Mouse (Mus musculus) CH12.LX (cell line): ENCODE results near the gene Rsrc1. TPM values are rescaled to one million over a fixed set of nuclear protein-coding genes. Genes with fewer than 3 reads are reported as not detected.

Experiments used
- DNase-seq: peaks from one replicate; pipeline ENCODE4 v3.0.0-alpha.2; 2013; ENCODE audit errors: extremely low read depth
- H3K27ac ChIP-seq: 2 replicates; pipeline ENCODE4 v1.5.1; 2012; ENCODE audit warnings: low read depth, mild to moderate bottlenecking, control low read depth, moderate library complexity; ENCODE audit not compliant: insufficient read depth
- H3K27me3 ChIP-seq: replicated peaks from 2 replicates; pipeline ENCODE3; 2012; ENCODE audit warnings: inconsistent platforms
- H3K36me3 ChIP-seq, 2 experiments: replicated peaks in 1 of 2; 2 replicates each; pipeline versions ENCODE3 to v1.6.1; 2012; ENCODE audit warnings: inconsistent platforms in 1 of 2, low read length in 1 of 2, mild to moderate bottlenecking in 1 of 2, mixed read lengths in 1 of 2, moderate library complexity in 1 of 2; ENCODE audit not compliant: control insufficient read depth in 1 of 2, insufficient read depth in 1 of 2
- H3K4me1 ChIP-seq, 2 experiments: 2 replicates each; pipeline ENCODE4 v1.6.1; 2012; ENCODE audit warnings: inconsistent platforms in 1 of 2, moderate library complexity in 1 of 2; ENCODE audit not compliant: insufficient read depth in 2 of 2, control insufficient read depth in 1 of 2
- H3K4me2 ChIP-seq: 2 replicates; pipeline ENCODE4 v1.6.1; 2012; ENCODE audit warnings: low read depth, mild to moderate bottlenecking, control low read depth; ENCODE audit not compliant: poor library complexity, insufficient read depth, severe bottlenecking
- H3K4me3 ChIP-seq, 3 experiments: fragments of 150-350 bp in 1 of 3; sonication (generic) in 1 of 3; replicated peaks in 1 of 3; 2 replicates each; pipeline versions ENCODE3 to v1.5.1; 2011 to 2012; ENCODE audit warnings: low read depth in 2 of 3, low read length in 2 of 3, mild to moderate bottlenecking in 2 of 3, moderate library complexity in 2 of 3, control low read depth in 1 of 3, improper control_type of control experiment in 1 of 3, inconsistent platforms in 1 of 3, mixed read lengths in 1 of 3; ENCODE audit not compliant: poor library complexity in 1 of 3
- H3K79me2 ChIP-seq: replicated peaks from 2 replicates; pipeline ENCODE4 v1.6.1; 2012; ENCODE audit warnings: mild to moderate bottlenecking, moderate library complexity; ENCODE audit not compliant: control insufficient read depth, poor library complexity, insufficient read depth, severe bottlenecking; ENCODE audit errors: extremely low read depth
- H3K9ac ChIP-seq: 2 replicates; pipeline ENCODE4 v1.6.1; 2012; ENCODE audit warnings: low read depth, mild to moderate bottlenecking, control low read depth, moderate library complexity; ENCODE audit not compliant: insufficient read depth
- H3K9me3 ChIP-seq: replicated peaks from 2 replicates; pipeline ENCODE3; 2012; ENCODE audit warnings: low read length, inconsistent platforms, mixed read lengths
- BHLHE40 ChIP-seq: IDR thresholded peaks from 2 replicates; pipeline ENCODE4 v1.6.1; 2011; ENCODE audit warnings: mild to moderate bottlenecking, low read depth, low read length, improper control_type of control experiment
- CHD1 ChIP-seq: IDR thresholded peaks from 2 replicates; pipeline ENCODE4 v1.6.1; 2012; ENCODE audit warnings: low read depth, low read length, improper control_type of control experiment, inconsistent platforms
- CTCF ChIP-seq, 2 experiments: IDR thresholded peaks in 1 of 2; conservative IDR thresholded peaks in 1 of 2; 2 replicates each; pipeline ENCODE4 v1.5.1; 2011 to 2012; ENCODE audit warnings: low read depth in 2 of 2, low read length in 2 of 2, improper control_type of control experiment in 1 of 2, inconsistent platforms in 1 of 2, mild to moderate bottlenecking in 1 of 2, moderate library complexity in 1 of 2
- ELF1 ChIP-seq: IDR thresholded peaks from 2 replicates; pipeline ENCODE4 v1.6.1; 2014; ENCODE audit warnings: low read depth, mild to moderate bottlenecking, inconsistent platforms, low read length, improper control_type of control experiment
- EP300 ChIP-seq: IDR thresholded peaks from 2 replicates; pipeline ENCODE4 v1.6.1; 2011; ENCODE audit warnings: low read length, improper control_type of control experiment
- HCFC1 ChIP-seq: IDR thresholded peaks from 2 replicates; pipeline ENCODE4 v1.6.1; 2012; ENCODE audit warnings: low read depth, mild to moderate bottlenecking, inconsistent platforms, low read length, improper control_type of control experiment
- IRF4 ChIP-seq: IDR thresholded peaks from 2 replicates; pipeline ENCODE4 v1.6.1; 2014; ENCODE audit warnings: low read depth, mild to moderate bottlenecking, inconsistent platforms, low read length, improper control_type of control experiment
- JUN ChIP-seq: IDR thresholded peaks from 2 replicates; pipeline ENCODE4 v1.6.1; 2011; ENCODE audit warnings: low read depth, mild to moderate bottlenecking, low read length, improper control_type of control experiment, moderate library complexity; ENCODE audit not compliant: insufficient read depth
- JUND ChIP-seq: conservative IDR thresholded peaks from 2 replicates; pipeline ENCODE4 v1.6.1; 2011; ENCODE audit warnings: low read depth, low read length, improper control_type of control experiment
- KAT2A ChIP-seq: IDR thresholded peaks from 2 replicates; pipeline ENCODE4 v1.6.1; 2012; ENCODE audit warnings: low read length, improper control_type of control experiment, inconsistent platforms; ENCODE audit not compliant: insufficient replicate concordance
- MAFK ChIP-seq: IDR thresholded peaks from 2 replicates; pipeline ENCODE4 v1.6.1; 2011; ENCODE audit warnings: low read length, improper control_type of control experiment; ENCODE audit not compliant: insufficient replicate concordance
- MAX ChIP-seq: IDR thresholded peaks from 2 replicates; pipeline ENCODE4 v1.6.1; 2011; ENCODE audit warnings: low read length, improper control_type of control experiment
- MAZ ChIP-seq: IDR thresholded peaks from 2 replicates; pipeline ENCODE4 v1.6.1; 2012; ENCODE audit warnings: low read depth, mild to moderate bottlenecking, inconsistent platforms, low read length, improper control_type of control experiment, moderate library complexity
- MXI1 ChIP-seq: IDR thresholded peaks from 2 replicates; pipeline ENCODE4 v1.6.1; 2011; ENCODE audit warnings: mild to moderate bottlenecking, low read depth, low read length, improper control_type of control experiment
- NRF1 ChIP-seq: IDR thresholded peaks from 2 replicates; pipeline ENCODE4 v1.6.1; 2014; ENCODE audit warnings: low read depth, mild to moderate bottlenecking, inconsistent platforms, low read length, improper control_type of control experiment, moderate library complexity
- POLR2A ChIP-seq: IDR thresholded peaks from 2 replicates; pipeline ENCODE4 v1.6.1; 2011; ENCODE audit warnings: low read depth, mild to moderate bottlenecking, improper control_type of control experiment, low read length
- RAD21 ChIP-seq: IDR thresholded peaks from 2 replicates; pipeline ENCODE4 v1.6.1; 2011; ENCODE audit warnings: low read depth, mild to moderate bottlenecking, low read length, improper control_type of control experiment, moderate library complexity
- SMC3 ChIP-seq: IDR thresholded peaks from 2 replicates; pipeline ENCODE4 v1.6.1; 2011; ENCODE audit warnings: low read depth, low read length, improper control_type of control experiment
- TBP ChIP-seq: conservative IDR thresholded peaks from 2 replicates; pipeline ENCODE4 v1.6.1; 2011; ENCODE audit warnings: low read depth, low read length, improper control_type of control experiment
- TCF12 ChIP-seq: IDR thresholded peaks from 2 replicates; pipeline ENCODE4 v1.6.1; 2014; ENCODE audit warnings: low read depth, mild to moderate bottlenecking, inconsistent platforms, low read length, improper control_type of control experiment
- UBTF ChIP-seq: IDR thresholded peaks from 2 replicates; pipeline ENCODE4 v1.6.1; 2012; ENCODE audit warnings: low read depth, mild to moderate bottlenecking, inconsistent platforms, low read length, improper control_type of control experiment, moderate library complexity
- ZKSCAN1 ChIP-seq: IDR thresholded peaks from 2 replicates; pipeline ENCODE4 v1.6.1; 2012; ENCODE audit warnings: low read depth, inconsistent platforms, low read length, improper control_type of control experiment, borderline replicate concordance
- ZMIZ1 ChIP-seq: IDR thresholded peaks from 2 replicates; pipeline ENCODE4 v1.6.1; 2012; ENCODE audit warnings: low read depth, mild to moderate bottlenecking, inconsistent platforms, low read length, improper control_type of control experiment
- ZNF384 ChIP-seq: IDR thresholded peaks from 2 replicates; pipeline ENCODE4 v1.6.1; 2012; ENCODE audit warnings: low read depth, low read length, improper control_type of control experiment, inconsistent platforms
- dilution Hi-C: fragments of 300-500 bp; cut with MboI; formaldehyde crosslinking; loops from 2 replicates; pipeline ENCODE4 v1.14.3; 2020; ENCODE audit warnings: low sequenced_read_pairs; ENCODE audit not compliant: extremely low pct_unique_long_range_greater_than_20kb, extremely low pct_ligation_motif_present
- in situ Hi-C: fragments of 300-500 bp; cut with MboI; formaldehyde crosslinking; loops from 3 replicates; pipeline ENCODE4 v1.14.3; 2019; ENCODE audit warnings: low sequenced_read_pairs, low pct_ligation_motif_present, low pct_unique_long_range_greater_than_20kb, mixed read lengths
- polyA plus RNA-seq: library from polyadenylated mRNA; unstranded; fragments of >175 nt; gene quantifications from 2 replicates; pipeline ENCODE4 v1.2.1, GENCODE M21; 2012; ENCODE audit warnings: low read depth; ENCODE audit not compliant: insufficient read length
- total RNA-seq, 2 experiments: library from RNA; depleted of rRNA; stranded (reverse); fragments of 300-350 nt in 1 of 2; fragments of >200 nt in 1 of 2; gene quantifications; 2 replicates each; pipeline ENCODE4 v1.2.3; 2012 to 2014

Rsrc1 gene
- total and polyA plus RNA-seq, 3 experiments = 28.9 to 50.9 (median 34.0) TPM

DNA sequence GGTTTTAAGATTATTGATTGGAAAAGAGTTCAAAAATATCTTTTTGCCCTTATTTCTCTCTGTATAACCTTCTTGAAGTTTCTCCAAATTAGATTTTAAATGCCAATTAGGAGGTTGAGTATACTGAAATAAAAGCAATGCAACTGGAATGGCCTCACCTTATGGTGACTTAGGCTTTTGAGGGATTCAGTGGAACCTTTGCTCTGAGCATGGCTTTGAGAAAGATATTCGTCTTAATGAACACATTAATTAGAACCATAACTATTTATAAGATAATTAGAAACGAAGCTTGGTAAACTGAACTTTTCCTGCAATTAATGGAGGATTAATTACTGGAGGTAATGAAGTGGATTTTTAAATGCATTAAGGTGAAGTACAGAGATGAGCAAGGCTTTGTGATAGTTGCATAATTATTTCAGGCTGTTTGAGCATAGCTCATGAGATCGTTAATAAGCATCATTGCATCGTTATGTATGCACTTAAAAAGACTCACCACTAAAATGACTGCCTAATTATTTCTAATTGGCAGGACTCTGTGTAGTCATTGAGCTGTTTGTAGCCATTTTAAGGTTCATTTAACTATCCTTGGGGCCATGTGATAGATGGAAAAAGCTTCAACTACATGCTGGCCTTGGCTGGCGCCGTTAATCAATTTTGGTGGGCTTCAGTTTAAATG, 55.3 kb downstream of the Rsrc1 start:
- dilution Hi-C loops = no loop called here
- H3K79me2 ChIP-seq = no peaks in the 10 kb centered on the region
- H3K27me3 ChIP-seq = no peaks in the 10 kb centered on the region
- in situ Hi-C loops = no loop called here
- H3K4me2 ChIP-seq = no peak overlapping the region
- no peak overlapping the region for H3K9ac ChIP-seq
- no peaks in the 10 kb centered on the region for H3K4me1 ChIP-seq
- no peak overlapping the region for H3K27ac ChIP-seq
- no peaks in the 10 kb centered on the region for H3K9me3 ChIP-seq
- no peak overlapping the region for H3K4me3 ChIP-seq
- TF ChIP-seq CTCF (conservative IDR thresholded peaks at IDR 0.05 in 1 of 2, IDR thresholded peaks at IDR 0.05 in 1 of 2; ENCODE audit: low read depth in 2 of 2, low read length in 2 of 2) = no peak
- TF ChIP-seq HCFC1 = no peak
- no peak for TF ChIP-seq JUN
- no peak for TF ChIP-seq ZMIZ1
- TF ChIP-seq JUND = no peak
- TF ChIP-seq TBP = no peak
- no peak for DNase-seq
- H3K36me3 ChIP-seq = peaks cover 6 to 26% of the 10 kb centered on the region in 2 experiments

DNA sequence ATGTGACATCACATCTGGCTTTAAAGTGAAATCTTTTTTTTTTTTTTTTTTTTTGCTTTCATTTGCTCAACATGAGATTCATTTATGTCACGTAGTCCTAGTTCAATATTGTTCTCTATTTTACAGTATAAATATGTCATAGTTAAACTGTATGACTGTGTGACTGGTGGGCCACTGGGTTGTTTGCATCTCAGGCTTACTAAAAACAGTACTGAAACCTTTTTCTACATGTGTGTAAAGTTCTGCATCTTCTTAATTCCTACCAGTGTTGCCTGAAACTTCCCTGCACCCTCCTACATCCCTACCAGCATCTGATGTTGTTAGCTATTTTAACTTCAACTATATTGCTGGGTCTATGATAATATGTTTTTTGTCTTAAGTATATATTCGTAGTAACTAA, 78.6 kb downstream of the Rsrc1 start:
- no peak for TF ChIP-seq ELF1
- TF ChIP-seq UBTF = no peak
- TF ChIP-seq TBP = no peak
- TF ChIP-seq SMC3 = no peak
- peak; percentile 73 for TF ChIP-seq EP300
- TF ChIP-seq HCFC1 = no peak
- TF ChIP-seq JUND = peak; percentile 65
- TF ChIP-seq MXI1 = no peak
- no peak for TF ChIP-seq NRF1
- no peak for TF ChIP-seq KAT2A
- TF ChIP-seq ZNF384 = peak; percentile 29; the same call in 1 of the 2 replicates
- no peak for TF ChIP-seq CTCF (conservative IDR thresholded peaks at IDR 0.05 in 1 of 2, IDR thresholded peaks at IDR 0.05 in 1 of 2; ENCODE audit: low read depth in 2 of 2, low read length in 2 of 2)
- TF ChIP-seq MAX = no peak
- peak; percentile 57; the same call in 1 of the 2 replicates for TF ChIP-seq IRF4
- no peak for TF ChIP-seq CHD1
- TF ChIP-seq TCF12 = no peak
- no peak for TF ChIP-seq ZMIZ1
- no peak for TF ChIP-seq MAZ
- TF ChIP-seq BHLHE40 = no peak
- no peak for TF ChIP-seq RAD21
- TF ChIP-seq MAFK = no peak
- TF ChIP-seq ZKSCAN1 = no peak
- no peak for TF ChIP-seq POLR2A
- peak; percentile 43 for TF ChIP-seq JUN
- in situ Hi-C loops = no loop called here
- H3K9me3 ChIP-seq = no peaks in the 10 kb centered on the region
- peak; percentile 17 for DNase-seq
- H3K9ac ChIP-seq = no peak overlapping the region
- H3K79me2 ChIP-seq = no peaks in the 10 kb centered on the region
- H3K4me3 ChIP-seq = no peak overlapping the region
- no peak overlapping the region for H3K27ac ChIP-seq
- peaks cover 0 to 12% of the 10 kb centered on the region in 2 experiments for H3K36me3 ChIP-seq
- H3K4me1 ChIP-seq = peaks cover 0 to 5% of the 10 kb centered on the region in 2 experiments; a peak in 1 of 4 replicates
- H3K4me2 ChIP-seq = no peak overlapping the region
- dilution Hi-C loops = no loop called here
- no peaks in the 10 kb centered on the region for H3K27me3 ChIP-seq
